Mouse (Mus musculus): ENCODE data around the gene Wwox. TPM values are rescaled to one million over a fixed set of nuclear protein-coding genes. Genes with fewer than 3 reads are reported as not detected.
A peak's percentile ranks its signal among the peaks of the same experiment; 100 is the strongest.

Wwox gene
- polyA plus RNA-seq, 1 experiment, result 11.3 TPM

- no peak overlapping the region for H3K9ac ChIP-seq (ENCODE audit: low read depth, poor library complexity, severe bottlenecking)
- no peak overlapping the region for H3K4me3 ChIP-seq (ENCODE audit: low read depth, low read length)
- H3K4me1 ChIP-seq (ENCODE audit: control insufficient read depth, insufficient read depth, low read length), result peaks cover 6% of the 10 kb centered on the region
- no peaks in the 10 kb centered on the region for H3K27me3 ChIP-seq (ENCODE audit: control insufficient read depth, insufficient read depth, low read length, poor library complexity, severe bottlenecking)
- no peaks in the 10 kb centered on the region for H3K36me3 ChIP-seq (ENCODE audit: control insufficient read depth, insufficient read depth, low read length, poor library complexity, severe bottlenecking)
- no peak for TF ChIP-seq EP300 (IDR thresholded peaks at IDR 0.05; ENCODE audit: insufficient read depth, low read depth, low read length)
- TF ChIP-seq POLR2A (IDR thresholded peaks at IDR 0.05; ENCODE audit: insufficient read depth, low read length), result no peak
- TF ChIP-seq CTCF (IDR thresholded peaks at IDR 0.05; ENCODE audit: low read depth, low read length), result no peak
- H3K9me3 ChIP-seq (replicated peaks; ENCODE audit: control insufficient read depth, insufficient read depth, low read length, poor library complexity, severe bottlenecking), result no peaks in the 10 kb centered on the region
- no peak overlapping the region for H3K27ac ChIP-seq (ENCODE audit: insufficient read depth, low read length)
Measured at GRCm38 (mm10) chr8:114813830-114814229, 374.4 kb downstream of the Wwox start.

- H3K27me3 ChIP-seq (ENCODE audit: control insufficient read depth, insufficient read depth, low read length, poor library complexity, severe bottlenecking), result no peaks in the 10 kb centered on the region
- TF ChIP-seq POLR2A (IDR thresholded peaks at IDR 0.05; ENCODE audit: insufficient read depth, low read length), result no peak
- no peak for TF ChIP-seq EP300 (IDR thresholded peaks at IDR 0.05; ENCODE audit: insufficient read depth, low read depth, low read length)
- TF ChIP-seq CTCF (IDR thresholded peaks at IDR 0.05; ENCODE audit: low read depth, low read length), result no peak
- no peak overlapping the region for H3K4me3 ChIP-seq (ENCODE audit: low read depth, low read length)
- H3K27ac ChIP-seq (ENCODE audit: insufficient read depth, low read length), result no peak overlapping the region
- H3K9me3 ChIP-seq (replicated peaks; ENCODE audit: control insufficient read depth, insufficient read depth, low read length, poor library complexity, severe bottlenecking), result no peaks in the 10 kb centered on the region
- peaks cover 6% of the 10 kb centered on the region for H3K4me1 ChIP-seq (ENCODE audit: control insufficient read depth, insufficient read depth, low read length)
- no peak overlapping the region for H3K9ac ChIP-seq (ENCODE audit: low read depth, poor library complexity, severe bottlenecking)
- H3K36me3 ChIP-seq (ENCODE audit: control insufficient read depth, insufficient read depth, low read length, poor library complexity, severe bottlenecking), result no peaks in the 10 kb centered on the region
Measured at GRCm38 (mm10) chr8:114814769-114815736, 375.6 kb downstream of the Wwox start.

- Histone ChIP-seq H3K27me3 (ENCODE audit: control insufficient read depth, insufficient read depth, low read length, poor library complexity, severe bottlenecking) (no peaks in the 10 kb centered on the region), H3K4me3 (ENCODE audit: low read depth, low read length) (no peak overlapping the region), H3K27ac (ENCODE audit: insufficient read depth, low read length) (no peak overlapping the region), H3K9ac (ENCODE audit: low read depth, poor library complexity, severe bottlenecking) (no peak overlapping the region), H3K4me1 (ENCODE audit: control insufficient read depth, insufficient read depth, low read length) (peaks cover 6% of the 10 kb centered on the region), H3K9me3 (replicated peaks; ENCODE audit: control insufficient read depth, insufficient read depth, low read length, poor library complexity, severe bottlenecking) (no peaks in the 10 kb centered on the region), H3K36me3 (ENCODE audit: control insufficient read depth, insufficient read depth, low read length, poor library complexity, severe bottlenecking) (no peaks in the 10 kb centered on the region)
- TF ChIP-seq EP300 (IDR thresholded peaks at IDR 0.05; ENCODE audit: insufficient read depth, low read depth, low read length) (no peak), POLR2A (IDR thresholded peaks at IDR 0.05; ENCODE audit: insufficient read depth, low read length) (no peak), CTCF (IDR thresholded peaks at IDR 0.05; ENCODE audit: low read depth, low read length) (no peak)
Measured at GRCm38 (mm10) chr8:114816343-114816742, 376.9 kb downstream of the Wwox start.

- H3K27ac ChIP-seq (ENCODE audit: insufficient read depth, low read length), result no peak overlapping the region
- TF ChIP-seq CTCF (IDR thresholded peaks at IDR 0.05; ENCODE audit: low read depth, low read length) (no peak), EP300 (IDR thresholded peaks at IDR 0.05; ENCODE audit: insufficient read depth, low read depth, low read length) (0 out of 2 replicates have a peak, but pooled peaks have one; percentile 33), POLR2A (IDR thresholded peaks at IDR 0.05; ENCODE audit: insufficient read depth, low read length) (no peak)
Measured at GRCm38 (mm10) chr8:114816949-114817348, 377.5 kb downstream of the Wwox start.

GRCm38 (mm10) chr8:114821543-114821942, 382.1 kb downstream of the Wwox start:
- Histone ChIP-seq H3K4me1 (ENCODE audit: control insufficient read depth, insufficient read depth, low read length) (peaks cover 6% of the 10 kb centered on the region), H3K9ac (ENCODE audit: low read depth, poor library complexity, severe bottlenecking) (no peak overlapping the region), H3K27me3 (ENCODE audit: control insufficient read depth, insufficient read depth, low read length, poor library complexity, severe bottlenecking) (no peaks in the 10 kb centered on the region), H3K4me3 (ENCODE audit: low read depth, low read length) (no peak overlapping the region), H3K36me3 (ENCODE audit: control insufficient read depth, insufficient read depth, low read length, poor library complexity, severe bottlenecking) (no peaks in the 10 kb centered on the region), H3K27ac (ENCODE audit: insufficient read depth, low read length) (no peak overlapping the region), H3K9me3 (replicated peaks; ENCODE audit: control insufficient read depth, insufficient read depth, low read length, poor library complexity, severe bottlenecking) (no peaks in the 10 kb centered on the region; the same call in 1 of the 2 replicates)
- no peak for TF ChIP-seq POLR2A (IDR thresholded peaks at IDR 0.05; ENCODE audit: insufficient read depth, low read length)
- TF ChIP-seq CTCF (IDR thresholded peaks at IDR 0.05; ENCODE audit: low read depth, low read length), result no peak

More at GRCm38 (mm10) chr8:114816949-114817348, 377.5 kb downstream of the Wwox start:
- no peak overlapping the region for H3K9ac ChIP-seq (ENCODE audit: low read depth, poor library complexity, severe bottlenecking)
- peaks cover 6% of the 10 kb centered on the region for H3K4me1 ChIP-seq (ENCODE audit: control insufficient read depth, insufficient read depth, low read length)
- H3K9me3 ChIP-seq (replicated peaks; ENCODE audit: control insufficient read depth, insufficient read depth, low read length, poor library complexity, severe bottlenecking), result no peaks in the 10 kb centered on the region
- no peaks in the 10 kb centered on the region for H3K27me3 ChIP-seq (ENCODE audit: control insufficient read depth, insufficient read depth, low read length, poor library complexity, severe bottlenecking)
- H3K4me3 ChIP-seq (ENCODE audit: low read depth, low read length), result no peak overlapping the region
- H3K36me3 ChIP-seq (ENCODE audit: control insufficient read depth, insufficient read depth, low read length, poor library complexity, severe bottlenecking), result no peaks in the 10 kb centered on the region

- H3K27me3 ChIP-seq (ENCODE audit: control insufficient read depth, insufficient read depth, low read length, poor library complexity, severe bottlenecking), result no peaks in the 10 kb centered on the region
- TF ChIP-seq POLR2A (IDR thresholded peaks at IDR 0.05; ENCODE audit: insufficient read depth, low read length) (no peak), EP300 (IDR thresholded peaks at IDR 0.05; ENCODE audit: insufficient read depth, low read depth, low read length) (no peak), CTCF (IDR thresholded peaks at IDR 0.05; ENCODE audit: low read depth, low read length) (no peak)
- no peak overlapping the region for H3K4me3 ChIP-seq (ENCODE audit: low read depth, low read length)
- no peak overlapping the region for H3K9ac ChIP-seq (ENCODE audit: low read depth, poor library complexity, severe bottlenecking)
- no peaks in the 10 kb centered on the region for H3K4me1 ChIP-seq (ENCODE audit: control insufficient read depth, insufficient read depth, low read length)
- no peaks in the 10 kb centered on the region for H3K36me3 ChIP-seq (ENCODE audit: control insufficient read depth, insufficient read depth, low read length, poor library complexity, severe bottlenecking)
- H3K27ac ChIP-seq (ENCODE audit: insufficient read depth, low read length), result no peak overlapping the region
- H3K9me3 ChIP-seq (replicated peaks; ENCODE audit: control insufficient read depth, insufficient read depth, low read length, poor library complexity, severe bottlenecking), result no peaks in the 10 kb centered on the region; the same call in 1 of the 2 replicates
Measured at GRCm38 (mm10) chr8:114825460-114825859, 386.0 kb downstream of the Wwox start.

Data from ES-Bruce4 (cell line).